ENCODE assay signal across 11 mouse cellular contexts in genomic region chr5:53429683-53430477, GRCm38 (mm10). TPM values are rescaled to one million over a fixed set of nuclear protein-coding genes. Genes with fewer than 3 reads are reported as not detected.
DNase-seq lines count a peak whose midpoint lies in the region; ATAC-seq and TF ChIP-seq lines count a peak whose summit lies in the region.
"Had no signal": no experiment of that assay in that cellular context is flagged by ENCODE, and none has a peak within 500 bp of the region (broad histone marks: within the 10 kb centered on the region; RNA-seq: fewer than 3 reads in every experiment).

No protein-coding gene starts in this region.

- H3K9ac ChIP-seq in intestine, embryonic 15.5 days = no peak overlapping the region
- no peak overlapping the region for H3K9ac ChIP-seq in midbrain, embryonic 16.5 days (ENCODE audit: low read depth, low read length)
- H3K9ac ChIP-seq: embryonic facial prominence, embryonic 13.5 days; hindbrain, embryonic 13.5 days had no signal

- H3K36me3 ChIP-seq in intestine, embryonic 15.5 days = no peaks in the 10 kb centered on the region
- no peaks in the 10 kb centered on the region for H3K36me3 ChIP-seq in small intestine, adult 2 months (ENCODE audit: control insufficient read depth, insufficient read depth, low read length)
- H3K36me3 ChIP-seq in midbrain, embryonic 16.5 days (ENCODE audit: control insufficient read depth, insufficient read depth, low read length) = no peaks in the 10 kb centered on the region
- H3K36me3 ChIP-seq: embryonic facial prominence, embryonic 13.5 days; hindbrain, embryonic 13.5 days had no signal

- H3K4me1 ChIP-seq in lung, adult 2 months (ENCODE audit: control insufficient read depth, insufficient read depth, low read length) = no peaks in the 10 kb centered on the region
- peaks cover 4% of the 10 kb centered on the region; the same call in 1 of the 2 replicates for H3K4me1 ChIP-seq in embryonic fibroblast, embryonic 13.5 days (ENCODE audit: control insufficient read depth, insufficient read depth, low read length)
- H3K4me1 ChIP-seq in intestine, embryonic 15.5 days (replicated peaks) = 0 out of 2 replicates have a peak, but pooled peaks cover 3% of the 10 kb centered on the region
- H3K4me1 ChIP-seq in small intestine, adult 2 months (ENCODE audit: control insufficient read depth, insufficient read depth, insufficient read length, low read length) = peaks cover 2% of the 10 kb centered on the region; the same call in 1 of the 2 replicates
- H3K4me1 ChIP-seq in midbrain, embryonic 16.5 days (ENCODE audit: control insufficient read depth, insufficient read depth, low read length) = no peaks in the 10 kb centered on the region
- H3K4me1 ChIP-seq: embryonic facial prominence, embryonic 13.5 days; hindbrain, embryonic 13.5 days had no signal

- H3K27ac ChIP-seq in embryonic fibroblast, embryonic 13.5 days (ENCODE audit: insufficient read depth, low read length) = peak overlapping the region; percentile 61; the same call in 1 of the 2 replicates
- H3K27ac ChIP-seq in intestine, embryonic 15.5 days = peak overlapping the region; percentile 64
- H3K27ac ChIP-seq in small intestine, adult 2 months (ENCODE audit: insufficient read depth, low read depth, low read length) = peak overlapping the region; percentile 31
- no peak overlapping the region for H3K27ac ChIP-seq in layer of hippocampus, adult 2 months
- H3K27ac ChIP-seq in midbrain, embryonic 16.5 days (ENCODE audit: low read length) = no peak overlapping the region
- H3K27ac ChIP-seq: embryonic facial prominence, embryonic 13.5 days; hindbrain, embryonic 13.5 days had no signal

- peak; percentile 37 to 65 for DNase-seq in lung, adult 18-20 months
- no peak for DNase-seq in lung, adult 2 months
- DNase-seq in layer of hippocampus, adult 2 months (ENCODE audit: low spot score in 2 of 2) = no peak
- no peak for DNase-seq in cerebellum, adult 11-12 months

- no peaks in the 10 kb centered on the region for H3K27me3 ChIP-seq in intestine, embryonic 15.5 days (replicated peaks)
- H3K27me3 ChIP-seq in small intestine, adult 2 months (ENCODE audit: control insufficient read depth, insufficient read depth, low read length) = no peaks in the 10 kb centered on the region
- H3K27me3 ChIP-seq in midbrain, embryonic 16.5 days (ENCODE audit: control insufficient read depth, insufficient read depth, low read depth, low read length) = no peaks in the 10 kb centered on the region
- H3K27me3 ChIP-seq: embryonic facial prominence, embryonic 13.5 days; hindbrain, embryonic 13.5 days had no signal

- TF ChIP-seq CTCF in lung, adult 2 months (IDR thresholded peaks at IDR 0.05; ENCODE audit: insufficient read depth, low read length) = no peak
- TF ChIP-seq CTCF in embryonic fibroblast, embryonic 13.5 days (IDR thresholded peaks at IDR 0.05; ENCODE audit: borderline replicate concordance, insufficient read depth, low read length) = no peak
- no peak for TF ChIP-seq CTCF in small intestine, adult 2 months (IDR thresholded peaks at IDR 0.05; ENCODE audit: extremely low read depth, insufficient read length, insufficient replicate concordance, low read depth, low read length)
- TF ChIP-seq CTCF in layer of hippocampus, adult 2 months (conservative IDR thresholded peaks at IDR 0.05) = no peak

- WGBS in lung, adult 2 months = 54% methylated on average over 10 of the region's 10 CpGs
- 56% methylated on average over 10 of the region's 10 CpGs for WGBS in intestine, embryonic 15.5 days
- 53% methylated on average over 10 of the region's 10 CpGs for WGBS in small intestine, adult 2 months
- 86% methylated on average over 10 of the region's 10 CpGs for WGBS in midbrain, embryonic 16.5 days

- no peaks in the 10 kb centered on the region for H3K9me3 ChIP-seq in intestine, embryonic 15.5 days
- 0 out of 2 replicates have a peak, but pooled peaks cover 2% of the 10 kb centered on the region for H3K9me3 ChIP-seq in midbrain, embryonic 16.5 days (replicated peaks; ENCODE audit: control insufficient read depth, low read length, poor library complexity, severe bottlenecking)
- H3K9me3 ChIP-seq: embryonic facial prominence, embryonic 13.5 days; hindbrain, embryonic 13.5 days had no signal

- peak; percentile 55 for ATAC-seq in intestine, embryonic 15.5 days
- ATAC-seq in midbrain, embryonic 16.5 days = no peak

- TF ChIP-seq POLR2A in lung, adult 2 months (IDR thresholded peaks at IDR 0.05; ENCODE audit: borderline replicate concordance, extremely low read depth, low read depth, low read length) = no peak
- no peak for TF ChIP-seq POLR2A in embryonic fibroblast, embryonic 13.5 days (IDR thresholded peaks at IDR 0.05; ENCODE audit: low read depth, low read length)
- TF ChIP-seq POLR2A in small intestine, adult 2 months (IDR thresholded peaks at IDR 0.05; ENCODE audit: low read depth, low read length) = no peak

- H3K4me3 ChIP-seq in lung, adult 2 months (replicated peaks; ENCODE audit: extremely low read depth, low read depth, low read length) = no peak overlapping the region
- H3K4me3 ChIP-seq in embryonic fibroblast, embryonic 13.5 days (ENCODE audit: insufficient read depth, low read length) = no peak overlapping the region
- no peak overlapping the region for H3K4me3 ChIP-seq in intestine, embryonic 15.5 days (replicated peaks)
- no peak overlapping the region for H3K4me3 ChIP-seq in small intestine, adult 2 months (ENCODE audit: low read depth, low read length)
- no peak overlapping the region for H3K4me3 ChIP-seq in layer of hippocampus, adult 2 months
- H3K4me3 ChIP-seq in midbrain, embryonic 16.5 days (ENCODE audit: low read depth, low read length) = no peak overlapping the region
- H3K4me3 ChIP-seq: embryonic facial prominence, embryonic 13.5 days; hindbrain, embryonic 13.5 days had no signal

- H3K4me2 ChIP-seq in intestine, embryonic 15.5 days (replicated peaks) = no peak overlapping the region
- no peak overlapping the region for H3K4me2 ChIP-seq in midbrain, embryonic 16.5 days (ENCODE audit: low read length)
- H3K4me2 ChIP-seq: embryonic facial prominence, embryonic 13.5 days; hindbrain, embryonic 13.5 days; midbrain, embryonic 11.5 days had no signal

RNA-seq across cellular contexts. Expression of gene Rbpj, which starts 36.1 kb away (rescaled TPM):
- polyA plus RNA-seq in lung, adult 2 months (2012; rRNA removed) = 15.2 and 17.5 TPM in 2 replicates
- 98.7 and 110 TPM in 2 replicates for polyA plus RNA-seq in embryonic fibroblast, embryonic 13.5 days (2011; ENCODE audit: insufficient read length, low read depth, missing spikeins)
- polyA plus RNA-seq in intestine, embryonic 15.5 days (2015; fragmentation: Nextera tagmentation; extraction: Ambion mirVana) = 24.6 and 27.9 TPM in 2 replicates
- 2.7 and 5.2 TPM in 2 replicates for polyA plus RNA-seq in small intestine, adult 2 months (2012; rRNA removed)
- 10 to 100 TPM; 21.6 to 24.0 TPM for total RNA-seq in layer of hippocampus, adult 2 months (2021)
- 26.5 and 32.2 TPM in 2 replicates for polyA plus RNA-seq in midbrain, embryonic 16.5 days (2015; fragmentation: Nextera tagmentation; extraction: Ambion mirVana)

Comparison
In these comparisons a context has a peak if more than half of its experiments do, and no peak if none do; other contexts are left out.
1. DNase-seq: peak in lung, adult 18-20 months (2 of 2); none in lung, adult 2 months (single experiment), layer of hippocampus, adult 2 months (0 of 2) and cerebellum, adult 11-12 months (single experiment).
2. H3K27ac ChIP-seq: peak in embryonic fibroblast, embryonic 13.5 days (single experiment), intestine, embryonic 15.5 days (single experiment) and small intestine, adult 2 months (single experiment); none in layer of hippocampus, adult 2 months (single experiment) and midbrain, embryonic 16.5 days (single experiment).